Mouse (Mus musculus): ENCODE measurements at regions not wholly inside any gene's neighbourhood (a gene's known extent, or its start where the extent isn't known, plus 50 kb on each side); places are given as distances from the start of the nearest gene placed in this dataset.

- in situ Hi-C loops (cut with MboI; ENCODE audit: low pct_unique_long_range_greater_than_20kb in 1 of 2, low sequenced_read_pairs in 2 of 2, unreplicated experiment in 1 of 2) = no loop called here
Observed at GRCm38 (mm10) chr4:125439856-125440255, 50.6 kb upstream of the Grik3 start.

DNA sequence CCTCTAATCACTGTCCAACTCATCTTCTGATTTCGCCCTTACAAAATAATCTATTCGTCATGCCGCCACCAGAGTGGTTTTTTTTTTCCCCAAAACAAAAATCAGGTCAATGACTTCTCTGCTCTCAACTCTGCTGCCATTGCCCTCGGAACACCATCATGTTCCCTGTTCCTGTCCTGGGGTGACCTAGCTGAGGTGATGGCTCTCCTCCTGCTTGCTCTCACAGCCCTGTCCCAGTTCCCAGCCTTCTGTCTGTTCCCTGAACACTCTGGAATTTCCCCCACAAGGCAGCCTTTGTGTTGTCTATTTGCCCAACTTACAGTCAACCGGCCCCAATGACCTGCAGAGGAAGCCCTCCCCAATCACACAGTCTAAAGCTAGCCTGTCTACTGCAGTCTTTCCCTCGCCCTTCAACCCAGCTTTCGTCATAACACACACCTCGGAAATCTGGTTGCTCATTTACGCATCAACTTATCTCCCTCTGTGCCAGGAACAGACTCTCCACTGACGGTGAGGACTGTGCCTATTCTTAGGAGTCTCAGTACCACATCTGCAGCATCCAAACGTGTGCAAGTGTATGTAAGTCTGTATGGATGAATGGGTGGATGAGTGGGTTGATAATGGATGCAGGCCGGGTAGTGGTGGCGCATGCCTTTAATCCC lies 53.2 kb upstream of the Grik3 start:
- in situ Hi-C loops (cut with MboI; ENCODE audit: low pct_unique_long_range_greater_than_20kb in 1 of 2, low sequenced_read_pairs in 2 of 2, unreplicated experiment in 1 of 2) = no loop called here

DNA sequence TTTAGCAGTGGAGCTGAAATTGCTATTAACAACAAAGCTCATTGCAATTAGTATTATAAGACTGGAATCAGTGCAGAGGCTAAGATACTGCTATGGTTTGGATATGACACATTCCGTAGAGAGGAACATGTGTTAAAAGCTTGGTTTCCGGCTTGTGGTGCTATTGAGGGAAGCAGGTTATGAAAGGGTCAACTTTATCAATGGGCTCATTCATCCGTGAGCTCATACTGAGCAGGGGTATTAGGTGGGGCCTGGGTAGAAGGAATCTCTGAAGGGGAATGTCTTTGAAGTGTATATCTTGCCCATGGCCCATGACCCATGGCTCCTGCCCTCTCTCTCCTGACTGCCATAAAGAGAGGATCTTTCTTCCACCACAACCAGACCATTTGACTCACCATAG lies 57.0 kb upstream of the Grik3 start:
- in situ Hi-C loops (cut with MboI; ENCODE audit: low pct_unique_long_range_greater_than_20kb in 1 of 2, low sequenced_read_pairs in 2 of 2, unreplicated experiment in 1 of 2) = no loop called here

DNA sequence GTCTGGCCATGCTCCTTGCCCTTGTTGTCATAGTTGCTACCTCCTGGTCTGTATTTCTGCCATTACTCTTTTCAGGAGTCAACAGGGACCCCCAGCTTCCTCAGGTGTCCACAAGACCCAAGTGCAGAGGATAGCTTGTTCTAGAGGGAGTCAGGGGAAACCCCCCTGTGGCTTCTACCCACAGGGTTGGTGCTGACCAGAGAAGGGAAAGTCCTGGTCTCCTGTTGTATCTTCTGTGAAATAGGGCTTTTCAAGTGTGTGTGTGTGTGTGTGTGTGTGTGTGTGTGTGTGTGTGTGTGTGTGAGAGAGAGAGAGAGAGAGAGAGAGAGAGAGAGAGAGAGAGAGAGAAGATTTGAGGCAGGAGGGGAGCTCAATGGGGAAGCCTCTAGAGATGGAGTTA lies 58.9 kb upstream of the Grik3 start:
- in situ Hi-C loops (cut with MboI; ENCODE audit: low pct_unique_long_range_greater_than_20kb in 1 of 2, low sequenced_read_pairs in 2 of 2, unreplicated experiment in 1 of 2) = no loop called here

DNA sequence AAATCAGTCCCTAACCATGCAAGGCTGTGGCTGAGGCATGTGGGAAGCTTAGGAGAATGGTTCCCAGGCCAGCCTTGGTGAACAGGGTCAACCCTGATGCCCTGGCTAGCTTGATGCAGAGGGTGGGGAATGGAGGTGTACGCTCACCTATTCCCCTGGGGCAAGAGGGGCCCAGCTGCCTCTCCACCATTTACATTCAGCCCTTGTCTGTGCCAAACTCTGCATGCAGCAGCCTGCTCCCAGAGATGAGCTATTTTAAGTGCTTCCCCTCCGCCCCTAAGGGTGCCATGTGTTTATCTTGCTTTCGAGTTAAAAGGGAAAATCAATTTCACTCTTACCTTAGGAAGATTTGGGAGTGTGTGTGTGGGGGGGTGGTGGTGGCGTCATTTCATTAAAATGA lies 59.7 kb upstream of the Grik3 start:
- in situ Hi-C loops (cut with MboI; ENCODE audit: low pct_unique_long_range_greater_than_20kb in 1 of 2, low sequenced_read_pairs in 2 of 2, unreplicated experiment in 1 of 2) = no loop called here

DNA sequence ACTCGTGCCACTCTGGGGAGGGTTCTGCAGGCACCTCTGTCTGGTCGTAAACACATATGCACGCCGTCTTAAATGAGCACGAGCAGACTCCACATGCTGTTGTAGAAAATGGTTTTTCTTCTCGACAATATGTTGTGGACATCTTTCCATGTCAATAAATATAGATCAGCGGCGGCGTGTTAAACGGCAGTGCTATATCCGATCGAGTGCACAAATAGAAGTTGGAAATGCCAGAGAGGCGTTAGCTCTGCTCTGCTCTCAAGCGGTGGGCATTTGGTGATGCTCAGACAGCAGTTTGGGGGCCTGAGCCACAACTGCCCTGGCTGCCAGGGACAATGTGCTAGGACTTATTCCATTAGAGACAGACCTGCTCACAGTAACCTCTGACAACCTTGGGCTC lies 61.8 kb upstream of the Grik3 start:
- in situ Hi-C loops (cut with MboI; ENCODE audit: low pct_unique_long_range_greater_than_20kb in 1 of 2, low sequenced_read_pairs in 2 of 2, unreplicated experiment in 1 of 2) = no loop called here

- in situ Hi-C loops (cut with MboI; ENCODE audit: low pct_unique_long_range_greater_than_20kb in 1 of 2, low sequenced_read_pairs in 2 of 2, unreplicated experiment in 1 of 2) = no loop called here
Observed at GRCm38 (mm10) chr4:125420561-125421241, 69.8 kb upstream of the Grik3 start.

DNA sequence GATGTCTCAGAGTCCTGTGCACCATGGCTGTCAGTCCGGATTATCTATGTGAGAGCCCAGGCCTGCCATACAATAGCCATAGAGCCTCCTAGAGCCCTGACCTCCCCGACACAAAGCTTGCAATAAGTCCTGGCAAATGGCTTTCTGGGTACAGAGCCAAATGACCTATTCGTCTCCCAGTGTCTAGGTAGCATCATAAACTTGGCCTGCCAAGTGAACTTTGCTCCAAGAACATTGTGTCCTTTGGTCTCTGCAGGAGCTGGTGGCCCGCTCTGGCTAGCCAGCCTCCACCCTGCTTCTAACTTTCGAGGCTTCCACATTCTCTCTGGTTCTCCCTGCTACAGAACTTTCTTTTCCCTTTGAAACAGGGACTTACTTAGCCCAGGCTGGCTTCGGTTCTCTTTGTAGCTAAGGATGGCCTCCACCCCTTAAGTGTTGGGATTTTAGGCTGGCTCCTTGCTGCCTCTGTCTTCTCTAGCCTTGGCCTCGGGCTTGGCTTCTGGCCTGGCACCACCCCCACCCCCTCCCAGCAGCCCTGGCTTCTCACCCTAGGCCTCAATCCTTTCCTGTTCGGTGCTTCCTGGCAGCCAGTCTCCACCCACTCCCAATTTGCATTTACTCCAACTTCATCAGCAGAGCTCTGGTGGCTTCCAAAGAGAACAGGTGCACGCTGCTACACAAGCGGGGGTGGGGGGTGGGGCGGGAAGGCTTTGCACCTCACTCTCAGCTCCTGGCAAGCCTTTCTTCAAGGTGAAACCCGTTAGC lies 70.8 kb upstream of the Grik3 start:
- in situ Hi-C loops (cut with MboI; ENCODE audit: low pct_unique_long_range_greater_than_20kb in 1 of 2, low sequenced_read_pairs in 2 of 2, unreplicated experiment in 1 of 2) = no loop called here

DNA sequence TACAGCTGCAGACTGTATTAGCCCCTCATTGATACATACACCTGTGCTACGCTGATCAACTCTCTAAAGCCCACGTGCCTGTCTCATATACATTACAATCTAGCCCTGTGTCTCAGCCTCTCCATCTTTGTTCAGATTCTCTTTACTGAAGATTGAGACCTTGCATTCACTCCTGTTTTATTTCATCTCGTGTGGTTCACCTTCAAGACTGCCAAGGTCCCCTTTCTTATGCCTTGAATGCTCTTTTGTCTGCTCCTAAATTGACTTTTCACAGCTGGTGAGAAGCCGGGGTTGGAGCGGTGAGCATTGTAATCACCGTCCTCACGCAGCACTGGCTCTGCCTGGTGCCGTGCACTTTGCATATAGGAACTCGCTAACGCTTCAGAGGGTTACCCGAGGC lies 75.2 kb upstream of the Grik3 start:
- in situ Hi-C loops (cut with MboI; ENCODE audit: low pct_unique_long_range_greater_than_20kb in 1 of 2, low sequenced_read_pairs in 2 of 2, unreplicated experiment in 1 of 2) = no loop called here

DNA sequence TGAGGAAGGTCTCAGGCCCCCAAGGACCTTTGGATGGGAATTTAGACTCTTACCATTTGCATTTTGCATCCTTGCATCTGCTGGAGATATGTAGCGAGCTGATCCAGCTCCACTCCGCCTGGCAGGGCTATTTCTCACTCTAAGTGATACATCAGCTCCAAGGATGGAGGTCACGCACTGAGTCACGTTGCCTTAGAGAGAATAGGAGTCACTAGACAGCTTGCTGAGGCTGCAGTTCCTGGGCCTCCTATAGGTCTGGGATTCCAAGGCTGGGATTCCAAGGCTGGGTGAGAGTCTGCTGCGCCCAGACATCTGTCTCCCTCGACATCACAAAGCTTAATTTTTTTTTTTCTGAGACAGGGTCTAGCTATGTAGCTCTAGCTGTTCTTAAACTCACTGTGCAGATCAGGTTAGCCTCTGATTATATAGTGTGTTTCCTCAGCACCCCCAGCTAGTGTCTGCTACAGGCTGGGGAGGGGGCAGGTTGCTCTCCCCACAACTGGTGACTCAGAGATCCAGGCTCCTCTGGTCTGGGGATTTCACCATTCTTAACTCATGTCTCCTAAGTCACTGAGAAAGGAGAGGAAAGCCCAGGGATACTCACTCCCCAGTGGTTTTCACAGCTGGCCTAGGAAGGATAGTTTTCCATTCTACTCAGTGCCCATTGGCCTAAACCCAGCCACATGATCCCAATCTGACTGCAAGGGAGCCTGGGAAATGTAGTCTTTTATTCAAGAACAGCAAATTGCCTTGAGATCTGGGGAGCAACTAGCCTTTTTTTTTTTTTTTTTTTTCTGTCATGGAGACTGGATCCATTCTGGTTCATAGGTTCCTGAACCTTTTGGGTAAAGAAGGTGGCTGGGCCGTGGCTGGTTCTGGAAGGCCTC lies 76.4 kb upstream of the Grik3 start:
- in situ Hi-C loops (cut with MboI; ENCODE audit: low pct_unique_long_range_greater_than_20kb in 1 of 2, low sequenced_read_pairs in 2 of 2, unreplicated experiment in 1 of 2) = no loop called here

GRCm38 (mm10) chr4:125410736-125411441 lies 79.6 kb upstream of the Grik3 start:
- in situ Hi-C loops (cut with MboI; ENCODE audit: low pct_unique_long_range_greater_than_20kb in 1 of 2, low sequenced_read_pairs in 2 of 2, unreplicated experiment in 1 of 2) = no loop called here

DNA sequence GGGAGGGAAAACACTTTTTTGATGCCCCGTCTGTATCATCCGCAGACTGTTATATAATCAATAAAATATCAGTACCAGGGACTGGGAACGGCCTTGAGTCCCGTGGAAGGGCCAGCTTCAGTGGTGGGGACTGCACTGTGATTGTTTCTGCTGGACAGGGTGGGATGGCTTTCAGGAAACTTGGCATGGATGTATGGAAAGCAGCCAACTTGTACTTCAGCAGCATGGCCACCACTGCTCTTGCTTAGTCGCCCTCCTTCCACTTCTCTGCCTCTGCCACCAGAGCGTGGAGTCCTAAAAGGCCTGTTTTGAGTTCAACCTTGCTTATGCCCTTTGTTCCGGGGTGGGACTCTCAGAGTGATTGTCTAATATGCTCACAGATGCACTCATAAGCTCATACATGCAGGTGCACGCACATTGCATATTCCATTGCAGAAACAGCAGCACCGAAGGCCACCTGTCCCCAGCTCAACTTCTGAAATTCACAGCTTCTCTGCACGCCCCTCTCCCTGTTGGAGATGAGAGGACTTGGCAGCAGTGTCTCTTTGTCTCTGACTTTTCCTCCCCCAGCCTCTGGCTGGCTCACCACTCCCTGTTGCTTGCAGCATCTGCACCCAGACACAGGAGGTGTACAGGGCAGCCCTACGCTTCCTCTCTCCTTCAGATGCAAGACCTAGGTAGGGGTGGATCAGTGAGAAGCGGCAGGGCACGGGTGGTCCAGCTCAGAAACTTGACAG lies 91.0 kb upstream of the Grik3 start:
- in situ Hi-C loops (cut with MboI; ENCODE audit: low pct_unique_long_range_greater_than_20kb in 1 of 2, low sequenced_read_pairs in 2 of 2, unreplicated experiment in 1 of 2) = no loop called here

DNA sequence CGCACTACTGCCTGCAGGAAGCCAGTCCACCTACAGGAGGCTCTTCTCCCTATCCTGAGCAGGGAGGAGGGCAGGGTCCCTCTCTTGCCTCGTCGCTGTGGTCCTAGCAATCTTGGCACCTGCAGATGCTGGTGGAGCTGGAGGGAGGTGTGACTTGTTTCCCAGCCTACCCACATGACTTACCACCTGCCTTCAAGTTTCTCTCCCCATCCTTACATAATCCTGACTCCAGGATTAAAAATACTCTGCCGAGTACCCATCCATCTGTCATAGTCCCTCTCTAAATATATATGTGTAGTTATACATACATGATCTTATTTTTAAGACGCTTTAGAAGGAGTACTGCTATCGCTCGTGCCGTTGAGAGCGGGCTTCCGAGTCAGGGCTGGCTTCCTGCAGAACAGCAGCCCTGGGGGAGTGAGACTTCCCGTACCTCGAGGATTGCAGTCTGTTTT lies 93.5 kb upstream of the Grik3 start:
- in situ Hi-C loops (cut with MboI; ENCODE audit: low pct_unique_long_range_greater_than_20kb in 1 of 2, low sequenced_read_pairs in 2 of 2, unreplicated experiment in 1 of 2) = no loop called here

GRCm38 (mm10) chr4:125391269-125391668 lies 99.2 kb upstream of the Grik3 start:
- in situ Hi-C loops (cut with MboI; ENCODE audit: low pct_unique_long_range_greater_than_20kb in 1 of 2, low sequenced_read_pairs in 2 of 2, unreplicated experiment in 1 of 2) = no loop called here

DNA sequence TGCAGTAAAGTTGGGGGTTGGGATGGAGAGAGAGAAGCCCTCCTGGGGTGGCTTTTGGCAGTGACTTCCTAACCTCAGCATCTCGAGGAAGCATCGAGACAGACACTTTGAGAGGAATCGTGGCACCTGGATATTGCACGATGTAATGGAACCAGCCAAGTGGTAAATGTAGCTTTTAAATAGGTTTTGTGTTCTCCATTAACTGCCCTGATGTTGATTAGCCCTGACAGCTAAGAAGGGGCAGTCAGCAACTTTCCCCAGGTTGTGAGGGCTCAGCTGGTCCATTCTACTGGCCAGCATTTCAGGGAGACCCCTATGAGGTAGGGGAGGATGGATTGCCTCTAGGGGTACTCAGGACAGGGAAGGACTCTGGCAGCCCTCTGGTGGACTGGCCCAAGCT lies 104.7 kb upstream of the Grik3 start:
- in situ Hi-C loops (cut with MboI; ENCODE audit: low pct_unique_long_range_greater_than_20kb in 1 of 2, low sequenced_read_pairs in 2 of 2, unreplicated experiment in 1 of 2) = no loop called here

DNA sequence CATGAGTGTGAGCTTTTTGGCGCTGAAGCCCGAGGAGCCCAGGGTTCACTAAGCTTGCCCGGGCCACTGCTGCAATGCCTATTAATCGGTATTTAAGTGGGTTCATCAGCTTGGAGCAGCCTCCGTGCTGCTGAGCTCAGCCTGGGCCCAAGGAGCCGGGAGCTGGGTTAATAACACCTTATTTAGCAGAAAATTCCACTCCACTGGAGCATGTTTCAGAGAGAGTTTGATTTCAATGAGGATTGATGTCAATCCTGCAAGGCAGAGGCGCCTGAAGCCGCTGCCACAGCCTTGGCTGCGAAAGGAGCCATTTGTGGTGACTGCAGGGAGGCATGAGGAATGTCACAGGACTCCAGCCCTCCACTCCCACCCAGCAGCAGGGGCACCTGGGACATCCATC lies 126.5 kb upstream of the Grik3 start:
- in situ Hi-C loops (cut with MboI; ENCODE audit: low pct_unique_long_range_greater_than_20kb in 1 of 2, low sequenced_read_pairs in 2 of 2, unreplicated experiment in 1 of 2) = no loop called here

- in situ Hi-C loops (cut with MboI; ENCODE audit: low pct_unique_long_range_greater_than_20kb in 1 of 2, low sequenced_read_pairs in 2 of 2, unreplicated experiment in 1 of 2) = no loop called here
Observed at GRCm38 (mm10) chr4:125361611-125362520, 128.6 kb upstream of the Grik3 start.

Measured in mouse embryonic stem cell (cell line).